Mouse (Mus musculus): ENCODE data around the gene Tmem189. TPM values are rescaled to one million over a fixed set of nuclear protein-coding genes. Genes with fewer than 3 reads are reported as not detected.
A peak's percentile ranks its signal among the peaks of the same experiment; 100 is the strongest.
"Not testable (repeated sequence)": the region's sequence is repeated elsewhere in the genome, so short reads cannot be mapped to it uniquely, and the experiment has no call there.

Gene Tmem189
- polyA plus RNA-seq, 1 experiment, result 71.5 TPM

GRCm38 (mm10) chr2:167656629-167657478, 32.8 kb downstream of the Tmem189 start:
- DNase-seq (ENCODE audit: extremely low spot score in 1 of 2, low spot score in 1 of 2), result no peak

GRCm38 (mm10) chr2:167654911-167655600, 34.6 kb downstream of the Tmem189 start:
- DNase-seq (ENCODE audit: extremely low spot score in 1 of 2, low spot score in 1 of 2), result no peak

GRCm38 (mm10) chr2:167652694-167653093, 36.9 kb downstream of the Tmem189 start:
- DNase-seq (ENCODE audit: extremely low spot score in 1 of 2, low spot score in 1 of 2), result no peak

GRCm38 (mm10) chr2:167651622-167652021, 38.0 kb downstream of the Tmem189 start:
- DNase-seq (ENCODE audit: extremely low spot score in 1 of 2, low spot score in 1 of 2), result no peak

GRCm38 (mm10) chr2:167649290-167650032, 40.2 kb downstream of the Tmem189 start:
- no peak for DNase-seq (ENCODE audit: extremely low spot score in 1 of 2, low spot score in 1 of 2)

- DNase-seq (ENCODE audit: extremely low spot score in 1 of 2, low spot score in 1 of 2), result no peak
Measured at GRCm38 (mm10) chr2:167646411-167646810, 43.2 kb downstream of the Tmem189 start.

- not testable (repeated sequence) for DNase-seq (ENCODE audit: extremely low spot score in 1 of 2, low spot score in 1 of 2)
Measured at GRCm38 (mm10) chr2:167643356-167644052, 46.1 kb downstream of the Tmem189 start.

- DNase-seq (ENCODE audit: extremely low spot score in 1 of 2, low spot score in 1 of 2), result no peak
Measured at GRCm38 (mm10) chr2:167642164-167642563, 47.5 kb downstream of the Tmem189 start.

GRCm38 (mm10) chr2:167641337-167641736, 48.3 kb downstream of the Tmem189 start:
- no peak for DNase-seq (ENCODE audit: extremely low spot score in 1 of 2, low spot score in 1 of 2)

- no peak for DNase-seq (ENCODE audit: extremely low spot score in 1 of 2, low spot score in 1 of 2)
Measured at GRCm38 (mm10) chr2:167640279-167640678, 49.3 kb downstream of the Tmem189 start.

- no peak for DNase-seq (ENCODE audit: extremely low spot score in 1 of 2, low spot score in 1 of 2)
Measured at GRCm38 (mm10) chr2:167634865-167635512, 54.6 kb downstream of the Tmem189 start.

GRCm38 (mm10) chr2:167634338-167634770, 55.3 kb downstream of the Tmem189 start:
- peak; percentile 98 to 99 for DNase-seq (ENCODE audit: extremely low spot score in 1 of 2, low spot score in 1 of 2)

- no peak for DNase-seq (ENCODE audit: extremely low spot score in 1 of 2, low spot score in 1 of 2)
Measured at GRCm38 (mm10) chr2:167633537-167633872, 56.1 kb downstream of the Tmem189 start.

- DNase-seq (ENCODE audit: extremely low spot score in 1 of 2, low spot score in 1 of 2), result no peak
Measured at GRCm38 (mm10) chr2:167632731-167633536, 56.7 kb downstream of the Tmem189 start.

GRCm38 (mm10) chr2:167631591-167632448, 57.8 kb downstream of the Tmem189 start, which contains the start of gene Ube2v1:
Ube2v1 (minus strand) TSS chr2:167632095.
- peak; percentile 91 to 97 for DNase-seq (ENCODE audit: extremely low spot score in 1 of 2, low spot score in 1 of 2)

GRCm38 (mm10) chr2:167631181-167631590, 58.4 kb downstream of the Tmem189 start:
- DNase-seq (ENCODE audit: extremely low spot score in 1 of 2, low spot score in 1 of 2), result no peak

GRCm38 (mm10) chr2:167630421-167630820, 59.2 kb downstream of the Tmem189 start:
- DNase-seq (ENCODE audit: extremely low spot score in 1 of 2, low spot score in 1 of 2), result no peak

GRCm38 (mm10) chr2:167629665-167630209, 59.9 kb downstream of the Tmem189 start:
- DNase-seq (ENCODE audit: extremely low spot score in 1 of 2, low spot score in 1 of 2), result no peak
